Mouse (Mus musculus) midbrain, embryonic 11.5 days (tissue): Measurements from ENCODE around the gene Hrc. TPM values are rescaled to one million over a fixed set of nuclear protein-coding genes. Genes with fewer than 3 reads are reported as not detected.

Source experiments
- ATAC-seq: fragments of 200-750 bp; cut with Nextera tagmentation; 2 replicates; pipeline ENCODE4 v1.8.0; 2017; ENCODE audit warnings: moderate TSS enrichment, moderate library complexity; ENCODE audit not compliant: low FRiP score
- DNase-seq: peaks from one replicate; pipeline ENCODE4 v3.0.0; 2015; ENCODE audit warnings: low spot score; ENCODE audit errors: missing footprints
- H3K27ac ChIP-seq: fragments of 300-500 bp; sonication (generic); 2 replicates; pipeline ENCODE4 v1.5.1; 2014; ENCODE audit warnings: low read depth, low read length
- H3K27me3 ChIP-seq: fragments of 300-500 bp; sonication (generic); 2 replicates; pipeline ENCODE4 v1.6.1; 2014; ENCODE audit warnings: mild to moderate bottlenecking, low read length, moderate library complexity, mixed read lengths; ENCODE audit not compliant: control insufficient read depth, insufficient read depth
- H3K36me3 ChIP-seq: fragments of 300-500 bp; sonication (generic); 2 replicates; pipeline ENCODE4 v1.6.1; 2014; ENCODE audit warnings: mild to moderate bottlenecking, low read length, moderate library complexity, mixed read lengths; ENCODE audit not compliant: control insufficient read depth, insufficient read depth
- H3K4me1 ChIP-seq: fragments of 300-500 bp; sonication (generic); 2 replicates; pipeline ENCODE4 v1.6.1; 2014; ENCODE audit warnings: low read length; ENCODE audit not compliant: control insufficient read depth, insufficient read depth
- H3K4me2 ChIP-seq: fragments of 300-500 bp; sonication (generic); 2 replicates; pipeline ENCODE4 v1.6.1; 2014; ENCODE audit warnings: mild to moderate bottlenecking, moderate library complexity
- H3K4me3 ChIP-seq: fragments of 300-500 bp; sonication (generic); 2 replicates; pipeline ENCODE4 v1.5.1; 2014; ENCODE audit warnings: low read depth, low read length
- H3K9ac ChIP-seq: fragments of 300-500 bp; sonication (generic); 2 replicates; pipeline ENCODE4 v1.6.1; 2014; ENCODE audit warnings: low read length
- H3K9me3 ChIP-seq: fragments of 300-500 bp; sonication (generic); 2 replicates; pipeline ENCODE4 v1.6.1; 2016; ENCODE audit warnings: low read length; ENCODE audit not compliant: control insufficient read depth
- WGBS: fragments of 180-500 bp; shearing (Covaris S2); extraction: QIAGEN DNeasy Blood & Tissue Kit; methylation state at CpG from one replicate; pipeline ENCODE4 v1.1.7; 2014; 5-methylcytosine and 5-hydroxymethylcytosine counted together
- polyA plus RNA-seq: library from polyadenylated mRNA; unstranded; fragments of >200 nt; fragmentation: Nextera tagmentation; extraction: Ambion mirVana; gene quantifications from 2 replicates; pipeline ENCODE4 v1.2.1, GENCODE M21; 2014

Hrc gene
- polyA plus RNA-seq, 1 experiment from 2014 or later: 0.11 TPM

DNA sequence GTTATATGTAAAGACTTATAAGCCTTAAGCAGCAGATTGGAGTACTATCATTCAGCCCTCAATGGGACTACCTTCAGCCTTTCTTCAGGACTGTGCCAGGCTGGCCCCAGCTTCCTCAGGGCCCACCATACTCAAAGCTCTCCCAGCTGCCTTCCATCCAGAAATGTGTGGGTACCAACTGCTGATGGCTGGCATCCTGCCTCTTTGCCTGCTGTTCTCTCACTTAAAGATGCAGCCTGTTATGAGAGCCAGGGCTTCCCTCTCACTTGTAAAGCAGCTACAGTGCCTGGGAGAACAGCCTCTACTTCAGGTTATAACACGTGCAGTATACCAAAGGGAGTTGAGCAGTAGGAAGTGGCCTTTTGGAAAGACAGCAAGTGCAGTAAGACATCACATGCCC lies 41.0 kb downstream of the Hrc start:
- H3K27ac ChIP-seq: no peak overlapping the region
- H3K4me1 ChIP-seq: no peaks in the 10 kb centered on the region
- H3K4me2 ChIP-seq: no peak overlapping the region
- peaks cover 52% of the 10 kb centered on the region for H3K36me3 ChIP-seq
- WGBS: 89% methylated on average over 1 of the region's 1 CpGs
- H3K9me3 ChIP-seq: no peaks in the 10 kb centered on the region
- no peak overlapping the region for H3K4me3 ChIP-seq
- H3K27me3 ChIP-seq: no peaks in the 10 kb centered on the region
- ATAC-seq: no peak
- H3K9ac ChIP-seq: no peak overlapping the region
- DNase-seq: no peak

DNA sequence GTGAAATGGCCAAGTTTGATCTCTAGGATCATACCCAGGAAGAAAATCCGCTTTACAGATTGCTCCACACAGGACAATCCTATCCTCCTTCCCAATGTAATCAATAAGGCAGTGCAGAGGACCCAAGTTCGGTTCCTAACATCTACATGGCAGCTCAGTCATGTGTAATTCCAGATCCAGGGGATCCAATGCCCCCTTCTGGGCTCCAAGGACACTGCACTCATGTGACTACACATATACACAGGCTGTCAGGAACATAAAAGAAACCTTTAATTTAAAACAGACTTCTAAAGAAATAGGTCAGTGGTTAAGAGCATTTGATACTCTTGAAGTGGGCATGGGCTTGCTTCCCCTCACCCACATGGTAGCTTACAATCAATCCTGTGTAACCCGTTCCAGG lies 51.0 kb downstream of the Hrc start:
- 90% methylated on average over 3 of the region's 3 CpGs for WGBS
- Histone ChIP-seq H3K36me3 (peaks cover 64% of the 10 kb centered on the region), H3K9ac (no peak overlapping the region), H3K9me3 (no peaks in the 10 kb centered on the region), H3K27ac (no peak overlapping the region), H3K4me2 (no peak overlapping the region), H3K4me1 (no peaks in the 10 kb centered on the region), H3K4me3 (no peak overlapping the region), H3K27me3 (no peaks in the 10 kb centered on the region)
- DNase-seq (no peak), ATAC-seq (no peak)

Other genes with a start within 250 kb of the Hrc start
- gene Rcn3, start 243.1 kb upstream of the Hrc start, polyA plus RNA-seq: 121 and 123 TPM in 2 replicates
- 16.1 and 18.3 TPM in 2 replicates for gene Fcgrt, start 231.4 kb upstream of the Hrc start, polyA plus RNA-seq
- gene Rps11, start 210.9 kb upstream of the Hrc start, polyA plus RNA-seq: 1,376 and 1,392 TPM in 2 replicates
- 1,212 and 1,290 TPM in 2 replicates for gene Rpl13a, start 206.5 kb upstream of the Hrc start, polyA plus RNA-seq
- gene Gm45713, start 199.1 kb upstream of the Hrc start, polyA plus RNA-seq: 0.17 and 0.60 TPM in 2 replicates
- 0.40 and 0.97 TPM in 2 replicates for gene Flt3l, start 198.9 kb upstream of the Hrc start, polyA plus RNA-seq
- 104 and 105 TPM in 2 replicates for gene Pih1d1, start 181.0 kb upstream of the Hrc start, polyA plus RNA-seq
- 22.0 and 25.7 TPM in 2 replicates for gene Aldh16a1, start 180.7 kb upstream of the Hrc start, polyA plus RNA-seq
- 0.40 and 0.51 TPM in 2 replicates for gene Slc17a7, start 171.3 kb upstream of the Hrc start, polyA plus RNA-seq
- gene Gfy, start 155.7 kb upstream of the Hrc start, polyA plus RNA-seq: not detected in 2 replicates
- 0.53 and 0.63 TPM in 2 replicates for gene Pth2, start 154.3 kb upstream of the Hrc start, polyA plus RNA-seq
- gene Ccdc155, start 130.4 kb upstream of the Hrc start, polyA plus RNA-seq: 0.52 and 0.86 TPM in 2 replicates
- gene Dkkl1, start 123.1 kb upstream of the Hrc start, polyA plus RNA-seq: 0.81 and 1.2 TPM in 2 replicates
- 241 and 253 TPM in 2 replicates for gene Tead2, start 119.5 kb upstream of the Hrc start, polyA plus RNA-seq
- gene Cd37, start 96.2 kb upstream of the Hrc start, polyA plus RNA-seq: 0.81 and 0.97 TPM in 2 replicates
- gene Slc6a16, start 94.2 kb upstream of the Hrc start, polyA plus RNA-seq: not detected in 2 replicates
- gene Slc6a21, start 57.8 kb upstream of the Hrc start, polyA plus RNA-seq: not detected in 2 replicates
- 4.4 and 6.1 TPM in 2 replicates for gene Trpm4, start 1.5 kb upstream of the Hrc start, polyA plus RNA-seq
- 7.7 and 8.1 TPM in 2 replicates for gene Ppfia3, start 31.7 kb downstream of the Hrc start, polyA plus RNA-seq
- 0.75 and 1.2 TPM in 2 replicates for gene Lin7b, start 35.3 kb downstream of the Hrc start, polyA plus RNA-seq
- gene Snrnp70, start 60.5 kb downstream of the Hrc start, polyA plus RNA-seq: 62.0 and 70.9 TPM in 2 replicates
- not detected in 2 replicates for gene Kcna7, start 70.4 kb downstream of the Hrc start, polyA plus RNA-seq
- gene Ntf5, start 78.4 kb downstream of the Hrc start, polyA plus RNA-seq: 0.23 and 0.44 TPM in 2 replicates
- not detected in 2 replicates for gene Lhb, start 85.5 kb downstream of the Hrc start, polyA plus RNA-seq
- gene Gys1, start 99.6 kb downstream of the Hrc start, polyA plus RNA-seq: 26.5 and 26.8 TPM in 2 replicates
- gene Ruvbl2, start 102.8 kb downstream of the Hrc start, polyA plus RNA-seq: 168 and 171 TPM in 2 replicates
- gene Ftl1, start 124.6 kb downstream of the Hrc start, polyA plus RNA-seq: 5,242 and 5,528 TPM in 2 replicates
- gene Bax, start 131.6 kb downstream of the Hrc start, polyA plus RNA-seq: 169 and 201 TPM in 2 replicates
- gene Tulp2, start 146.6 kb downstream of the Hrc start, polyA plus RNA-seq: 0.15 TPM in 1 of 2 replicates, not detected in the other
- gene Gm45808, start 151.5 kb downstream of the Hrc start, polyA plus RNA-seq: not detected in 2 replicates
- gene Dhdh, start 153.5 kb downstream of the Hrc start, polyA plus RNA-seq: 3.2 and 3.9 TPM in 2 replicates
- 83.7 and 84.8 TPM in 2 replicates for gene Nucb1, start 175.1 kb downstream of the Hrc start, polyA plus RNA-seq
- gene Ppp1r15a, start 191.0 kb downstream of the Hrc start, polyA plus RNA-seq: 16.3 and 17.1 TPM in 2 replicates
- 0.08 and 0.26 TPM in 2 replicates for gene Plekha4, start 191.0 kb downstream of the Hrc start, polyA plus RNA-seq
- 0.10 and 0.12 TPM in 2 replicates for gene Hsd17b14, start 219.6 kb downstream of the Hrc start, polyA plus RNA-seq
- gene Bcat2, start 234.9 kb downstream of the Hrc start, polyA plus RNA-seq: 22.5 and 24.7 TPM in 2 replicates